Mouse (Mus musculus): ENCODE measurements at regions not wholly inside any gene's neighbourhood (a gene's known extent, or its start where the extent isn't known, plus 50 kb on each side); places are given as distances from the start of the nearest gene placed in this dataset.

- TF ChIP-seq POLR2A (IDR thresholded peaks at IDR 0.05; ENCODE audit: extremely low read depth, insufficient read depth, low read length) (no peak), CTCF (IDR thresholded peaks at IDR 0.05; ENCODE audit: low read depth, low read length) (no peak)
These were observed 300.8 kb upstream of the Mki67 start for GRCm38 (mm10) chr7:136016918-136017317.
